Mouse (Mus musculus) midbrain, embryonic 12.5 days (tissue): ENCODE measurements around the gene Lypla2. TPM values are rescaled to one million over a fixed set of nuclear protein-coding genes. Genes with fewer than 3 reads are reported as not detected.
"Not testable (repeated sequence)": the region's sequence is repeated elsewhere in the genome, so short reads cannot be mapped to it uniquely, and the experiment has no call there.

Experiments
- ATAC-seq: fragments of 200-750 bp; cut with Nextera tagmentation; 2 replicates; pipeline ENCODE4 v1.8.0; 2017; ENCODE audit warnings: low read depth, moderate TSS enrichment, moderate library complexity; ENCODE audit not compliant: low FRiP score
- H3K27ac ChIP-seq: fragments of 300-500 bp; sonication (generic); replicated peaks from 2 replicates; pipeline ENCODE4 v1.5.1; 2016; ENCODE audit warnings: mild to moderate bottlenecking
- H3K27me3 ChIP-seq: fragments of 300-500 bp; sonication (generic); 2 replicates; pipeline ENCODE4 v1.6.1; 2016; ENCODE audit warnings: mild to moderate bottlenecking
- H3K36me3 ChIP-seq: fragments of 300-500 bp; sonication (generic); 2 replicates; pipeline ENCODE4 v1.6.1; 2016
- H3K4me1 ChIP-seq: fragments of 300-500 bp; sonication (generic); 2 replicates; pipeline ENCODE4 v1.6.1; 2016
- H3K4me2 ChIP-seq: fragments of 300-500 bp; sonication (generic); replicated peaks from 2 replicates; pipeline ENCODE4 v1.6.1; 2016; ENCODE audit warnings: mild to moderate bottlenecking, moderate library complexity
- H3K4me3 ChIP-seq: fragments of 300-500 bp; sonication (generic); 2 replicates; pipeline ENCODE4 v1.5.1; 2016; ENCODE audit warnings: mild to moderate bottlenecking
- H3K9ac ChIP-seq: fragments of 300-500 bp; sonication (generic); replicated peaks from 2 replicates; pipeline ENCODE4 v1.6.1; 2016; ENCODE audit warnings: mild to moderate bottlenecking, moderate library complexity
- H3K9me3 ChIP-seq: fragments of 300-500 bp; sonication (generic); 2 replicates; pipeline ENCODE4 v1.6.1; 2016; ENCODE audit warnings: mild to moderate bottlenecking
- WGBS: fragments of 180-500 bp; shearing (Covaris S2); methylation state at CpG from one replicate; pipeline ENCODE4 v1.1.7; 2016; 5-methylcytosine and 5-hydroxymethylcytosine counted together
- polyA plus RNA-seq: library from polyadenylated mRNA; unstranded; fragments of >200 nt; fragmentation: Nextera tagmentation; extraction: Ambion mirVana; gene quantifications from 2 replicates; pipeline ENCODE4 v1.2.1, GENCODE M21; 2016

The Lypla2 gene
- polyA plus RNA-seq, 1 experiment from 2014 or later = 163 TPM

DNA sequence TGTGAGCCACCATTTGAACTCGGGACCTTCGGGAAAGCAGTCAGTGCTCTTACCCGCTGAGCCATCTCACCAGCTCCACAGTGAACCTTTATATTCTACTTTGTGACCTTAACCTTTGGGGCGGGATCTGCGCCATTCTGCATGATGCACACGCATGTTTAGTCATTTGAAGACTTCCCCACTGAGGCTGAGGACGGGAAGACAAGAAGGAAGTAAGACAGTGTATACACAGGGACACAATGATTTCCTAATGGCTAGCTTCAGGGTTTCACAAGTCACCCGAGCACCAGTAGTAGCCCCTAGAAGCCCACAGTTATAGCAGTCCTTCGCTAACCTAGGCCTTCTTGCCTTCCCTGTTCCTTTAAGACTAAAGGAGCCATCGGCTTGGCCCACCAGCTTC lies 26.7 kb downstream of the Lypla2 start:
- Histone ChIP-seq H3K4me1 (peaks cover 11% of the 10 kb centered on the region), H3K4me3 (peak overlapping the region; percentile 70), H3K4me2 (peak overlapping the region; percentile 91), H3K27me3 (no peaks in the 10 kb centered on the region), H3K27ac (peak overlapping the region; percentile 11), H3K9ac (peak overlapping the region; percentile 66; the same call in 1 of the 2 replicates), H3K9me3 (no peaks in the 10 kb centered on the region), H3K36me3 (peaks cover 7% of the 10 kb centered on the region)
- 81% methylated on average over 10 of the region's 10 CpGs for WGBS
- peak; percentile 10; the same call in 1 of the 2 replicates for ATAC-seq

GRCm38 (mm10) chr4:135943389-135943788 lies 29.0 kb downstream of the Lypla2 start:
- 68% methylated on average over 4 of the region's 4 CpGs for WGBS
- H3K4me3 ChIP-seq = no peak overlapping the region
- H3K4me2 ChIP-seq = no peak overlapping the region
- ATAC-seq = no peak
- no peaks in the 10 kb centered on the region for H3K9me3 ChIP-seq
- peaks cover 25% of the 10 kb centered on the region for H3K36me3 ChIP-seq
- H3K27ac ChIP-seq = no peak overlapping the region
- H3K4me1 ChIP-seq = peaks cover 11% of the 10 kb centered on the region
- H3K27me3 ChIP-seq = no peaks in the 10 kb centered on the region
- no peak overlapping the region for H3K9ac ChIP-seq

DNA sequence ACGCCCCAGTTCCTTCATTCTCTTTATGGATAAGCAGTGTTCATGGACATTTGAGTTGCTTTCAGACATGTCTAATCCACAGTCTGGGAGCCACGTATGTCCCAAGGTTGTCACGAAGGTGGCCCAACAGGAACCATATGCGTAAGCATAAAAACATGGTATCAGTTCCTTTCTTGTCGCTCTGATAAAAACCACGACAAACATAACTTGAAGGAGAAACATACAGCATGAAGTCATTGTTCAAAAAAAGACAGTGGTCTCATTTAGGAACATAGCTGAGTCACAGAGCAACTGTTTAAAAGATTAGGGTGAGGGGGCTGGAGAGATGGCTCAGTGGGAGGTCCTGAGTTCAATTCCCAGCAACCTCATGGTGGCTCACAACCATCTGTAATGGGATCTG lies 30.2 kb downstream of the Lypla2 start:
- Histone ChIP-seq H3K36me3 (peaks cover 32% of the 10 kb centered on the region), H3K9me3 (no peaks in the 10 kb centered on the region), H3K4me2 (no peak overlapping the region), H3K27ac (no peak overlapping the region), H3K4me3 (no peak overlapping the region), H3K27me3 (no peaks in the 10 kb centered on the region), H3K4me1 (peaks cover 10% of the 10 kb centered on the region), H3K9ac (no peak overlapping the region)
- WGBS = 91% methylated on average over 6 of the region's 6 CpGs
- ATAC-seq = no peak

GRCm38 (mm10) chr4:135941026-135941425 lies 31.4 kb downstream of the Lypla2 start:
- ATAC-seq, H3K27ac ChIP-seq, H3K9me3 ChIP-seq, H3K4me1 ChIP-seq, H3K4me3 ChIP-seq, H3K27me3 ChIP-seq, H3K4me2 ChIP-seq, H3K9ac ChIP-seq: not testable (repeated sequence)
- peaks cover 32% of the 10 kb centered on the region for H3K36me3 ChIP-seq
- WGBS = 84% methylated on average over 8 of the region's 8 CpGs

- H3K9ac ChIP-seq = no peak overlapping the region
- H3K4me1 ChIP-seq = peaks cover 4% of the 10 kb centered on the region; the same call in 1 of the 2 replicates
- no peak overlapping the region for H3K4me3 ChIP-seq
- no peaks in the 10 kb centered on the region for H3K27me3 ChIP-seq
- H3K4me2 ChIP-seq = no peak overlapping the region
- 84% methylated on average over 7 of the region's 7 CpGs for WGBS
- no peak overlapping the region for H3K27ac ChIP-seq
- H3K9me3 ChIP-seq = no peaks in the 10 kb centered on the region
- peaks cover 34% of the 10 kb centered on the region for H3K36me3 ChIP-seq
- no peak for ATAC-seq
Measured at GRCm38 (mm10) chr4:135938858-135939257, 33.6 kb downstream of the Lypla2 start.

GRCm38 (mm10) chr4:135935502-135935901 lies 36.9 kb downstream of the Lypla2 start:
- H3K36me3 ChIP-seq = peaks cover 41% of the 10 kb centered on the region
- peaks cover 4% of the 10 kb centered on the region; the same call in 1 of the 2 replicates for H3K4me1 ChIP-seq
- no peaks in the 10 kb centered on the region for H3K27me3 ChIP-seq
- H3K4me2 ChIP-seq = no peak overlapping the region
- H3K9me3 ChIP-seq = no peaks in the 10 kb centered on the region
- no peak for ATAC-seq
- H3K4me3 ChIP-seq = no peak overlapping the region
- no peak overlapping the region for H3K9ac ChIP-seq
- 67% methylated on average over 5 of the region's 5 CpGs for WGBS
- no peak overlapping the region for H3K27ac ChIP-seq

DNA sequence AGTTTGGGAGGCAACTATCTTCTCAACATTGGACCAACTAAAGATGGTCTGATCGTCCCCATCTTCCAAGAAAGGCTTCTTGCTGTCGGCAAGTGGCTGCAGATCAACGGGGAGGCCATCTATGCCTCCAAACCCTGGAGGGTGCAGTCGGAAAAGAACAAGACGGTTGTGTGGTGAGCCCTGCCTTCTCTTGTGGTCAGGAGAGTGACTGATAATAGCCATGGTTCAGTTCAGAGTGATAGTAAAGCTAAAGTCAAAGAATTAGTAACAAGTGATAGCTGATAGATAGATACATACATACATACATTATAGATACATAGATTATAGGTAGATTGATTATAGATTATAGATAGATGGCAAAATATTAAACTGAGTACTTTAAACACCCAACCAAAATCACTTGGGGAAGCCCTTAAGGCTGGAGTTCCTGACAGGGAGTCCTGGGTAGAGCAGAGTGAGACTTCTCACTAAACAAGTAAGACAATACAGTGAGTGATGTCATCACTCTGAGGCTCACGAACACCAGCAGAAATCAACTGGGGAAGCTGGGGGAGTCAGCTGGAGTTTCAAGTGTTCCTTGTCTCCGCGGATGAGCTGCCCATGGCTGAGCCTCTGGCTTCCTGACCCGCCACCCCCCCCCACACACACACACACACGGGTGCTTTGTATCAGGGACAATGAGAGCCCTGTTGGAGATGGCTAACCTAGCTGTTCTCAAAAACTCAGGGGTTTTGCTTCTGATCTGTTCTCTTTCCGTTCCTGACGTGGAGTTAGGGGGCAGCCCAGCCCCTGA lies 37.5 kb downstream of the Lypla2 start:
- Histone ChIP-seq H3K4me2 (no peak overlapping the region), H3K27ac (no peak overlapping the region), H3K9me3 (no peaks in the 10 kb centered on the region), H3K36me3 (peaks cover 43% of the 10 kb centered on the region), H3K27me3 (no peaks in the 10 kb centered on the region), H3K4me1 (peaks cover 4% of the 10 kb centered on the region; the same call in 1 of the 2 replicates), H3K9ac (no peak overlapping the region), H3K4me3 (no peak overlapping the region)
- WGBS = 58% methylated on average over 12 of the region's 12 CpGs
- no peak for ATAC-seq

- H3K27me3 ChIP-seq = no peaks in the 10 kb centered on the region
- WGBS = 68% methylated on average over 5 of the region's 5 CpGs
- H3K4me2 ChIP-seq = no peak overlapping the region
- H3K27ac ChIP-seq = no peak overlapping the region
- no peak for ATAC-seq
- no peaks in the 10 kb centered on the region for H3K9me3 ChIP-seq
- no peak overlapping the region for H3K9ac ChIP-seq
- peaks cover 28% of the 10 kb centered on the region for H3K36me3 ChIP-seq
- peaks cover 4% of the 10 kb centered on the region; the same call in 1 of the 2 replicates for H3K4me1 ChIP-seq
- no peak overlapping the region for H3K4me3 ChIP-seq
Measured at GRCm38 (mm10) chr4:135931832-135932231, 40.6 kb downstream of the Lypla2 start.

GRCm38 (mm10) chr4:135930239-135930638 lies 42.2 kb downstream of the Lypla2 start:
- Histone ChIP-seq H3K27ac (no peak overlapping the region), H3K4me3 (no peak overlapping the region), H3K9ac (no peak overlapping the region), H3K4me1 (peaks cover 3% of the 10 kb centered on the region; the same call in 1 of the 2 replicates), H3K9me3 (no peaks in the 10 kb centered on the region), H3K36me3 (peaks cover 36% of the 10 kb centered on the region), H3K4me2 (no peak overlapping the region), H3K27me3 (no peaks in the 10 kb centered on the region)
- 94% methylated on average over 8 of the region's 8 CpGs for WGBS
- ATAC-seq = no peak

- H3K36me3 ChIP-seq = peaks cover 36% of the 10 kb centered on the region
Measured at GRCm38 (mm10) chr4:135929828-135930227, 42.6 kb downstream of the Lypla2 start.

DNA sequence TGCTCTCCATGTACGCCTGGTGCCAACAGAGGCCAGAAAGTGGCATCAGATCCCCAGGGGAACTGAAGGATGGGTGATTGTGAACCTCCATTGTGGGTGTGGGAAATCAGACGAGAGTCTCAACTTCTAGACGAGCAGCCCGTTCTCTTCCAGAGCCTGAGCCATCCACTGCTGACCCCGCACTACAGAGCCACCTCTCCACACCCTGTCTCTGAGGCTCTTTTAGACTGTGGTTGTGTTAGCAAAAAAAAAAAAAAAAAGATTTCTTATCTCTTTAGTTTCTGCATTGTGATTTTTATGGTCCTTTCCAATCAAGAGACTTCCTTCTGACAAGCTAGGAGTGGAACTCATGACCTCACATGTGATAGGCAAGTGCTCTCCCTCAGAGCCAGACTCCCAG lies 43.0 kb downstream of the Lypla2 start:
- Histone ChIP-seq H3K9ac (no peak overlapping the region), H3K4me1 (no peaks in the 10 kb centered on the region), H3K4me3 (no peak overlapping the region), H3K9me3 (no peaks in the 10 kb centered on the region), H3K4me2 (no peak overlapping the region), H3K27me3 (no peaks in the 10 kb centered on the region), H3K27ac (no peak overlapping the region), H3K36me3 (peaks cover 39% of the 10 kb centered on the region)
- 87% methylated on average over 5 of the region's 5 CpGs for WGBS
- no peak for ATAC-seq

More at GRCm38 (mm10) chr4:135929828-135930227, 42.6 kb downstream of the Lypla2 start:
- no peak overlapping the region for H3K27ac ChIP-seq
- no peak overlapping the region for H3K4me3 ChIP-seq
- no peaks in the 10 kb centered on the region for H3K27me3 ChIP-seq
- no peaks in the 10 kb centered on the region for H3K9me3 ChIP-seq
- no peak overlapping the region for H3K9ac ChIP-seq
- H3K4me1 ChIP-seq = no peaks in the 10 kb centered on the region
- no peak overlapping the region for H3K4me2 ChIP-seq
- no peak for ATAC-seq
- WGBS = 92% methylated on average over 9 of the region's 9 CpGs

- Histone ChIP-seq H3K9me3 (no peaks in the 10 kb centered on the region), H3K4me1 (no peaks in the 10 kb centered on the region), H3K9ac (no peak overlapping the region), H3K36me3 (peaks cover 40% of the 10 kb centered on the region), H3K4me3 (no peak overlapping the region), H3K27ac (no peak overlapping the region), H3K4me2 (no peak overlapping the region), H3K27me3 (no peaks in the 10 kb centered on the region)
- ATAC-seq = no peak
- WGBS = 89% methylated on average over 9 of the region's 9 CpGs
Measured at GRCm38 (mm10) chr4:135928376-135928775, 44.0 kb downstream of the Lypla2 start.
